22 mouse cellular contexts compared by ENCODE assay signal in genomic region chr8:11618063-11618462, GRCm38 (mm10).
"Had no signal": no experiment of that assay in that cellular context is flagged by ENCODE, and none has a peak within 500 bp of the region (broad histone marks: within the 10 kb centered on the region; RNA-seq: fewer than 3 reads in every experiment).

No protein-coding gene starts in this region.

- H3K9me3 ChIP-seq: limb, embryonic 12.5 days; limb, embryonic 15.5 days; midbrain, embryonic 13.5 days; neural tube, embryonic 13.5 days had no signal

- H3K27ac ChIP-seq: limb, embryonic 12.5 days; limb, embryonic 15.5 days; liver, embryonic 14.5 days; macrophage; midbrain, embryonic 13.5 days; neural tube, embryonic 13.5 days had no signal

- H3K27me3 ChIP-seq: limb, embryonic 12.5 days; limb, embryonic 15.5 days; midbrain, embryonic 13.5 days; neural tube, embryonic 13.5 days had no signal

- H3K4me2 ChIP-seq: limb, embryonic 12.5 days; limb, embryonic 15.5 days; liver, embryonic 11.5 days; lung, embryonic 14.5 days; midbrain, embryonic 13.5 days; neural tube, embryonic 13.5 days had no signal

- DNase-seq: kidney, adult 18-20 months; kidney, adult 9 months; kidney, postnatal 14 days; kidney, postnatal 4 days; left cerebral cortex, postnatal 4 days; liver, postnatal 0 days; lung, embryonic 14.5 days; retina, postnatal 1 day; right cerebral cortex, postnatal 25 days; spleen, adult 18-20 months; thymus, adult 2 months; thymus, postnatal 25 days had no signal

- H3K4me3 ChIP-seq: limb, embryonic 12.5 days; limb, embryonic 15.5 days; midbrain, embryonic 13.5 days; myocyte; neural tube, embryonic 13.5 days had no signal

- H3K9ac ChIP-seq: limb, embryonic 12.5 days; limb, embryonic 15.5 days; liver, embryonic 14.5 days; liver, postnatal 0 days; lung, embryonic 14.5 days; midbrain, embryonic 13.5 days; neural tube, embryonic 13.5 days had no signal

- H3K4me1 ChIP-seq: limb, embryonic 12.5 days; limb, embryonic 15.5 days; midbrain, embryonic 13.5 days; neural tube, embryonic 13.5 days had no signal

- ATAC-seq: liver, postnatal 0 days; lung, postnatal 0 days; midbrain, embryonic 13.5 days; midbrain, embryonic 16.5 days had no signal
